Mouse (Mus musculus) heart, adult 11 months (tissue): Measurements from ENCODE around the gene Prima1.

ENCODE experiments used
- DNase-seq: peaks from one replicate; pipeline ENCODE4 v3.0.0; 2022

Gene Prima1

DNA sequence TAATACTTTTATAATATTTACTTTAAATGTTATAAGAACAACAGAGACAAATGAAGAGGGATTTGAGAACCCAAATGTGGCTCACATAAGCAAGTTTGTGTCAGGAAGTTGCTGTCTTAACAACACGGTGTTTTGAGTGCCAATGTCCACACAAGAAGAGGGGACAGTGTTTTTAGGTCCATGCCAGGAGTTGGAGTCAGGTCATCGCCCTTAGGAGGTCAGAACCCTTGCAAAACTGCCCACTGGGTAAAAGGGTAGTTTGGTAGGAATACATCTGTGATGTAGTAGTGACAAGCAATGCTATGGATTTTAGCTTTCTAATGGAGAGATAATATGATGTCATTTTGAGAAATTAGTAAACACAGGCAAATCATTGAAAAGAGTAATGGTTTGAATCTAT lies 91.7 kb downstream of the Prima1 start:
- no peak for DNase-seq
